Mouse (Mus musculus) midbrain, embryonic 12.5 days (tissue): ENCODE measurements at regions not wholly inside any gene's neighbourhood (a gene's known extent, or its start where the extent isn't known, plus 50 kb on each side); places are given as distances from the start of the nearest gene placed in this dataset.
A peak's percentile ranks its signal among the peaks of the same experiment; 100 is the strongest.

Experiments
- ATAC-seq: fragments of 200-750 bp; cut with Nextera tagmentation; 2 replicates; pipeline ENCODE4 v1.8.0; 2017; ENCODE audit warnings: low read depth, moderate TSS enrichment, moderate library complexity; ENCODE audit not compliant: low FRiP score
- H3K27ac ChIP-seq: fragments of 300-500 bp; sonication (generic); replicated peaks from 2 replicates; pipeline ENCODE4 v1.5.1; 2016; ENCODE audit warnings: mild to moderate bottlenecking
- H3K27me3 ChIP-seq: fragments of 300-500 bp; sonication (generic); 2 replicates; pipeline ENCODE4 v1.6.1; 2016; ENCODE audit warnings: mild to moderate bottlenecking
- H3K36me3 ChIP-seq: fragments of 300-500 bp; sonication (generic); 2 replicates; pipeline ENCODE4 v1.6.1; 2016
- H3K4me1 ChIP-seq: fragments of 300-500 bp; sonication (generic); 2 replicates; pipeline ENCODE4 v1.6.1; 2016
- H3K4me2 ChIP-seq: fragments of 300-500 bp; sonication (generic); replicated peaks from 2 replicates; pipeline ENCODE4 v1.6.1; 2016; ENCODE audit warnings: mild to moderate bottlenecking, moderate library complexity
- H3K4me3 ChIP-seq: fragments of 300-500 bp; sonication (generic); 2 replicates; pipeline ENCODE4 v1.5.1; 2016; ENCODE audit warnings: mild to moderate bottlenecking
- H3K9ac ChIP-seq: fragments of 300-500 bp; sonication (generic); replicated peaks from 2 replicates; pipeline ENCODE4 v1.6.1; 2016; ENCODE audit warnings: mild to moderate bottlenecking, moderate library complexity
- H3K9me3 ChIP-seq: fragments of 300-500 bp; sonication (generic); 2 replicates; pipeline ENCODE4 v1.6.1; 2016; ENCODE audit warnings: mild to moderate bottlenecking
- WGBS: fragments of 180-500 bp; shearing (Covaris S2); methylation state at CpG from one replicate; pipeline ENCODE4 v1.1.7; 2016; 5-methylcytosine and 5-hydroxymethylcytosine counted together

DNA sequence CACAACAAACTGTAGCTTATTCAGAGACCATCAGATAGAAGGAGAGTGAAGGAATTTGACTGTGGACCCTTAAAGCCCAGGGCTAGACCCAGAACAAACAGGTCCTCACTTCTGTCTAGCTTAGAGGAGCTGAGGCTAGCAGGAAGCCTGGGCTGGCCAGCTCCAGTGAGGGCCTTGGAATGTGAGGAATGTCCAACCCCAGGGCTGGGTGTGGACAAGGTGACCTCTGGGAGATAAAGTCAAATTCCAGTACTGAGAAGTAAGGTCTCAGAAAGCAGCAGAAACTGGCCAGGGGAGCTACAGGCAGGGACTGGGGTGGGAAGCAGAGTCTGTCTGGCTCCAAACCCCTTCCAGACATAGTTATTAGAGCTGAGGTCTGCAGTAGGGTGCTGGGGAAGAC, 51.0 kb upstream of the Ssbp3 start:
- ATAC-seq = no peak
- H3K36me3 ChIP-seq = no peaks in the 10 kb centered on the region
- H3K9me3 ChIP-seq = peaks cover 3% of the 10 kb centered on the region; the same call in 1 of the 2 replicates
- H3K27ac ChIP-seq = no peak overlapping the region
- no peak overlapping the region for H3K9ac ChIP-seq
- no peak overlapping the region for H3K4me3 ChIP-seq
- peaks cover 36% of the 10 kb centered on the region for H3K4me1 ChIP-seq
- no peak overlapping the region for H3K4me2 ChIP-seq
- 0 out of 2 replicates have a peak, but pooled peaks cover 5% of the 10 kb centered on the region for H3K27me3 ChIP-seq

GRCm38 (mm10) chr4:106858357-106859088, 52.0 kb upstream of the Ssbp3 start:
- 0 out of 2 replicates have a peak, but pooled peaks cover 5% of the 10 kb centered on the region for H3K27me3 ChIP-seq
- H3K4me1 ChIP-seq = peaks cover 37% of the 10 kb centered on the region
- H3K4me2 ChIP-seq = no peak overlapping the region
- no peak overlapping the region for H3K4me3 ChIP-seq
- no peak for ATAC-seq
- H3K9me3 ChIP-seq = peaks cover 3% of the 10 kb centered on the region; the same call in 1 of the 2 replicates
- no peak overlapping the region for H3K9ac ChIP-seq
- no peaks in the 10 kb centered on the region for H3K36me3 ChIP-seq
- 0 out of 2 replicates have a peak overlapping the region, but pooled peaks have one; percentile 35 for H3K27ac ChIP-seq
- WGBS = 81% methylated on average over 13 of the region's 13 CpGs

DNA sequence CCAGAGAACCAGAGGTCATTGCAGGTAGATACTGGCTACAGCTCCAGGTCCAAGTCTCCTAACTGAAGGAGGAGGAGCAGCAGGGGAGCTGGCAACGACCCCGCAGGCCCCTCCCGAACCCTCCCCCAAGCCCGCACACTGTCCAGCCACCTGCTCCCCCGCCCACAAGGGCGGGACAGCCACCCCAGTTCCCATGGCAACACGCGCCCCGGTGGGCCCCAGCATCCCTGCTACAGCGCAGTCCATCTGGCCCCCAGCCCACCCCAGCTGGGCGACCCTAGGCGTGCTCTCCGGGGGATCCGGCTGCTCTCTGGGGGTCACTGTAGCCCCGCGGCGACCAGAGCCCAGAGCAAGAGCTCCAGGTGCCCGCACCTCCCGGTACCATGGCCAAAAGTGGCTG, 51.0 kb upstream of the Acot11 start:
- Histone ChIP-seq H3K27me3 (0 out of 2 replicates have a peak, but pooled peaks cover 5% of the 10 kb centered on the region), H3K9me3 (peaks cover 3% of the 10 kb centered on the region; the same call in 1 of the 2 replicates), H3K36me3 (no peaks in the 10 kb centered on the region), H3K4me3 (no peak overlapping the region), H3K27ac (peak overlapping the region; percentile 69), H3K4me1 (peaks cover 33% of the 10 kb centered on the region), H3K9ac (no peak overlapping the region), H3K4me2 (peak overlapping the region; percentile 40)
- 5% methylated on average over 19 of the region's 19 CpGs for WGBS
- ATAC-seq = peak; percentile 69

GRCm38 (mm10) chr4:106854361-106855309, 49.8 kb upstream of the Acot11 start:
- Histone ChIP-seq H3K9me3 (peaks cover 3% of the 10 kb centered on the region; the same call in 1 of the 2 replicates), H3K27ac (peak overlapping the region; percentile 69), H3K36me3 (no peaks in the 10 kb centered on the region)

More at GRCm38 (mm10) chr4:106854361-106855309, 49.8 kb upstream of the Acot11 start:
- Histone ChIP-seq H3K4me2 (peak overlapping the region; percentile 32), H3K4me3 (no peak overlapping the region), H3K9ac (no peak overlapping the region; the same call in 1 of the 2 replicates), H3K27me3 (0 out of 2 replicates have a peak, but pooled peaks cover 5% of the 10 kb centered on the region), H3K4me1 (peaks cover 33% of the 10 kb centered on the region)
- ATAC-seq = peak; percentile 61
- WGBS = 8% methylated on average over 12 of the region's 15 CpGs
